Mouse (Mus musculus) heart, postnatal 14 days (tissue): ENCODE results near the gene Dip2c. TPM values are rescaled to one million over a fixed set of nuclear protein-coding genes. Genes with fewer than 3 reads are reported as not detected.

Experiments used
- DNase-seq, 2 experiments: peaks; one replicate each; pipeline ENCODE4 v3.0.0; 2021 to 2022
- intact Hi-C: fragments of 180-260 bp; cut with DNase I; formaldehyde crosslinking; loops from one replicate; pipeline ENCODE4 v1.15.1; 2025
- total RNA-seq, 2 experiments: library from RNA; stranded (reverse); gene quantifications; 2 replicates each; pipeline ENCODE4 v1.2.3; 2021

The Dip2c gene
- total RNA-seq, 2 experiments from 2014 or later = 43.7 to 49.2 TPM

GRCm38 (mm10) chr13:9648716-9649115 lies 372.4 kb downstream of the Dip2c start:
- intact Hi-C loops = no loop called here
- DNase-seq = no peak

GRCm38 (mm10) chr13:9649894-9650293 lies 373.6 kb downstream of the Dip2c start:
- intact Hi-C loops = no loop called here
- DNase-seq = no peak

- no peak for DNase-seq
- intact Hi-C loops = no loop called here
Measured at GRCm38 (mm10) chr13:9650580-9650979, 374.3 kb downstream of the Dip2c start.

GRCm38 (mm10) chr13:9653018-9653417 lies 376.7 kb downstream of the Dip2c start:
- intact Hi-C loops = no loop called here
- no peak for DNase-seq

- intact Hi-C loops = no loop called here
- no peak for DNase-seq
Measured at GRCm38 (mm10) chr13:9656613-9657012, 380.3 kb downstream of the Dip2c start.

- DNase-seq = no peak
- intact Hi-C loops = no loop called here
Measured at GRCm38 (mm10) chr13:9660711-9661110, 384.4 kb downstream of the Dip2c start.

GRCm38 (mm10) chr13:9663593-9663992 lies 387.3 kb downstream of the Dip2c start:
- intact Hi-C loops = no loop called here

GRCm38 (mm10) chr13:9667954-9668496 lies 391.7 kb downstream of the Dip2c start:
- intact Hi-C loops = no loop called here
- DNase-seq = no peak

More at GRCm38 (mm10) chr13:9663593-9663992, 387.3 kb downstream of the Dip2c start:
- no peak for DNase-seq

- intact Hi-C loops = no loop called here
- DNase-seq = no peak
Measured at GRCm38 (mm10) chr13:9669246-9669645, 392.9 kb downstream of the Dip2c start.

- intact Hi-C loops = no loop called here
- DNase-seq = no peak
Measured at GRCm38 (mm10) chr13:9674126-9674525, 397.8 kb downstream of the Dip2c start.

- intact Hi-C loops = no loop called here
- no peak for DNase-seq
Measured at GRCm38 (mm10) chr13:9681492-9681891, 405.2 kb downstream of the Dip2c start.

- intact Hi-C loops = no loop called here
- DNase-seq = no peak
Measured at GRCm38 (mm10) chr13:9683280-9683679, 407.0 kb downstream of the Dip2c start.

GRCm38 (mm10) chr13:9684153-9684923 lies 408.0 kb downstream of the Dip2c start:
- intact Hi-C loops = no loop called here
- no peak for DNase-seq

GRCm38 (mm10) chr13:9686261-9686660 lies 409.9 kb downstream of the Dip2c start:
- no peak for DNase-seq
- intact Hi-C loops = no loop called here

- no peak for DNase-seq
- intact Hi-C loops = no loop called here
Measured at GRCm38 (mm10) chr13:9686765-9687164, 410.4 kb downstream of the Dip2c start.

- no peak for DNase-seq
- intact Hi-C loops = no loop called here
Measured at GRCm38 (mm10) chr13:9689366-9689765, 413.0 kb downstream of the Dip2c start.

GRCm38 (mm10) chr13:9692876-9693275 lies 416.5 kb downstream of the Dip2c start:
- intact Hi-C loops = loop anchor here (5.0 kb wide), 1 partner anchor 69 kb away; no protein-coding TSS in a partner anchor

GRCm38 (mm10) chr13:9694651-9695050 lies 418.3 kb downstream of the Dip2c start:
- no peak for DNase-seq
- intact Hi-C loops = loop anchor here (5.0 kb wide), 2 partner anchors 68 to 153 kb away; no protein-coding TSS in a partner anchor

More at GRCm38 (mm10) chr13:9692876-9693275, 416.5 kb downstream of the Dip2c start:
- DNase-seq = no peak

GRCm38 (mm10) chr13:9695403-9695802 lies 419.1 kb downstream of the Dip2c start:
- DNase-seq = no peak
- intact Hi-C loops = loop anchor here (5.0 kb wide), 1 partner anchor 152 kb away; no protein-coding TSS in a partner anchor

- peak; percentile 47 to 64 for DNase-seq
- intact Hi-C loops = loop anchor here (5.0 kb wide), 1 partner anchor 151 kb away; no protein-coding TSS in a partner anchor
Measured at GRCm38 (mm10) chr13:9695809-9696208, 419.5 kb downstream of the Dip2c start.

- no peak for DNase-seq
- intact Hi-C loops = loop anchor here (5.0 kb wide), 1 partner anchor 150 kb away; no protein-coding TSS in a partner anchor
Measured at GRCm38 (mm10) chr13:9697340-9697739, 421.0 kb downstream of the Dip2c start.
